Mouse (Mus musculus) neural tube, embryonic 10.5 days (tissue): ENCODE data around the gene Klhdc8a.

Source experiments
- DNase-seq: peaks from one replicate; pipeline ENCODE4 v3.0.0-alpha.2; 2017; ENCODE audit warnings: low spot score; ENCODE audit errors: extremely low spot score

Klhdc8a gene

GRCm38 (mm10) chr1:132317413-132317812 is 19.0 kb downstream of the Klhdc8a start:
- DNase-seq, result no peak

GRCm38 (mm10) chr1:132317894-132318863 is 19.8 kb downstream of the Klhdc8a start:
- DNase-seq, result no peak

GRCm38 (mm10) chr1:132319242-132319641 is 20.8 kb downstream of the Klhdc8a start:
- DNase-seq, result no peak

GRCm38 (mm10) chr1:132321821-132322580 is 23.6 kb downstream of the Klhdc8a start:
- no peak for DNase-seq

GRCm38 (mm10) chr1:132322711-132323542 is 24.5 kb downstream of the Klhdc8a start:
- DNase-seq, result peak; percentile 85

GRCm38 (mm10) chr1:132326777-132327176 is 28.4 kb downstream of the Klhdc8a start:
- no peak for DNase-seq

- no peak for DNase-seq
Observed at GRCm38 (mm10) chr1:132327477-132327876, 29.1 kb downstream of the Klhdc8a start.

GRCm38 (mm10) chr1:132328565-132328964 is 30.1 kb downstream of the Klhdc8a start:
- no peak for DNase-seq

- DNase-seq, result no peak
Observed at GRCm38 (mm10) chr1:132329656-132330055, 31.2 kb downstream of the Klhdc8a start.

GRCm38 (mm10) chr1:132330397-132330796 is 32.0 kb downstream of the Klhdc8a start:
- DNase-seq, result no peak

GRCm38 (mm10) chr1:132331283-132331682 is 32.9 kb downstream of the Klhdc8a start:
- DNase-seq, result no peak

GRCm38 (mm10) chr1:132333201-132333600 is 34.8 kb downstream of the Klhdc8a start:
- no peak for DNase-seq

- peak; percentile 83 for DNase-seq
Observed at GRCm38 (mm10) chr1:132333675-132334141, 35.3 kb downstream of the Klhdc8a start.

- DNase-seq, result no peak
Observed at GRCm38 (mm10) chr1:132334178-132334801, 35.9 kb downstream of the Klhdc8a start.

GRCm38 (mm10) chr1:132335378-132335965 is 37.0 kb downstream of the Klhdc8a start:
- DNase-seq, result no peak

GRCm38 (mm10) chr1:132336921-132337320 is 38.5 kb downstream of the Klhdc8a start:
- DNase-seq, result no peak

- no peak for DNase-seq
Observed at GRCm38 (mm10) chr1:132338027-132338660, 39.7 kb downstream of the Klhdc8a start.

- DNase-seq, result no peak
Observed at GRCm38 (mm10) chr1:132341731-132342501, 43.5 kb downstream of the Klhdc8a start.

GRCm38 (mm10) chr1:132342518-132342917 is 44.1 kb downstream of the Klhdc8a start:
- DNase-seq, result no peak
